Mouse (Mus musculus) limb, embryonic 14.5 days (tissue): ENCODE measurements around the gene Gm26620. TPM values are rescaled to one million over a fixed set of nuclear protein-coding genes. Genes with fewer than 3 reads are reported as not detected.

Experiments used
- ATAC-seq: fragments of 200-750 bp; cut with Nextera tagmentation; 2 replicates; pipeline ENCODE4 v1.8.0; 2017; ENCODE audit warnings: low read depth, moderate number of reproducible peaks, moderate TSS enrichment; ENCODE audit not compliant: low FRiP score
- DNase-seq: peaks from one replicate; pipeline ENCODE4 v3.0.0-alpha.2; 2015; ENCODE audit warnings: low spot score
- H3K27ac ChIP-seq: fragments of 300-500 bp; sonication (generic); replicated peaks from 2 replicates; pipeline ENCODE4 v1.5.1; 2014; ENCODE audit warnings: low read depth, mild to moderate bottlenecking, low read length, moderate library complexity, mixed read lengths
- H3K27me3 ChIP-seq: fragments of 300-500 bp; sonication (generic); 2 replicates; pipeline ENCODE4 v1.6.1; 2014; ENCODE audit warnings: low read length, mixed read lengths; ENCODE audit not compliant: control insufficient read depth, insufficient read depth
- H3K36me3 ChIP-seq: fragments of 300-500 bp; sonication (generic); 2 replicates; pipeline ENCODE4 v1.6.1; 2014; ENCODE audit warnings: mild to moderate bottlenecking, low read length, moderate library complexity, mixed read lengths; ENCODE audit not compliant: control insufficient read depth, insufficient read depth
- H3K4me1 ChIP-seq: fragments of 300-500 bp; sonication (generic); 2 replicates; pipeline ENCODE4 v1.6.1; 2014; ENCODE audit warnings: antibody characterized with exemption, low read length, mixed read lengths; ENCODE audit not compliant: control insufficient read depth, insufficient read depth
- H3K4me2 ChIP-seq: fragments of 300-500 bp; sonication (generic); replicated peaks from 2 replicates; pipeline ENCODE4 v1.6.1; 2014; ENCODE audit warnings: low read depth, mild to moderate bottlenecking, low read length, moderate library complexity; ENCODE audit not compliant: severe bottlenecking
- H3K4me3 ChIP-seq: fragments of 300-500 bp; sonication (generic); replicated peaks from 2 replicates; pipeline ENCODE4 v1.5.1; 2014; ENCODE audit warnings: low read length
- H3K9ac ChIP-seq: fragments of 300-500 bp; sonication (generic); 2 replicates; pipeline ENCODE4 v1.6.1; 2014; ENCODE audit warnings: mild to moderate bottlenecking, low read depth, low read length, moderate library complexity; ENCODE audit not compliant: severe bottlenecking
- H3K9me3 ChIP-seq: fragments of 300-500 bp; sonication (generic); 2 replicates; pipeline ENCODE4 v1.6.1; 2016; ENCODE audit warnings: low read length; ENCODE audit not compliant: control insufficient read depth
- POLR2A ChIP-seq: fragments of 200-500 bp; IDR thresholded peaks from 2 replicates; pipeline ENCODE4 v1.8.0; 2012; ENCODE audit warnings: inconsistent platforms, mild to moderate bottlenecking, moderate library complexity, borderline replicate concordance; ENCODE audit not compliant: insufficient read depth, insufficient read length; ENCODE audit errors: extremely low read depth
- WGBS: fragments of 180-500 bp; shearing (Covaris S2); extraction: QIAGEN DNeasy Blood & Tissue Kit; methylation state at CpG from one replicate; pipeline ENCODE4 v1.1.7; 2014; 5-methylcytosine and 5-hydroxymethylcytosine counted together
- polyA plus RNA-seq, 2 experiments: library from polyadenylated mRNA; depleted of rRNA in 1 of 2; stranded (reverse) in 1 of 2; unstranded in 1 of 2; fragments of >200 nt; fragmentation: Nextera tagmentation in 1 of 2; extraction: Ambion mirVana in 1 of 2; gene quantifications; 2 replicates each; pipeline versions ENCODE4 v1.2.1 to v1.2.3; 2012 to 2014

The Gm26620 gene
- polyA plus RNA-seq, 2 experiments: 0.78 to 0.91 TPM

DNA sequence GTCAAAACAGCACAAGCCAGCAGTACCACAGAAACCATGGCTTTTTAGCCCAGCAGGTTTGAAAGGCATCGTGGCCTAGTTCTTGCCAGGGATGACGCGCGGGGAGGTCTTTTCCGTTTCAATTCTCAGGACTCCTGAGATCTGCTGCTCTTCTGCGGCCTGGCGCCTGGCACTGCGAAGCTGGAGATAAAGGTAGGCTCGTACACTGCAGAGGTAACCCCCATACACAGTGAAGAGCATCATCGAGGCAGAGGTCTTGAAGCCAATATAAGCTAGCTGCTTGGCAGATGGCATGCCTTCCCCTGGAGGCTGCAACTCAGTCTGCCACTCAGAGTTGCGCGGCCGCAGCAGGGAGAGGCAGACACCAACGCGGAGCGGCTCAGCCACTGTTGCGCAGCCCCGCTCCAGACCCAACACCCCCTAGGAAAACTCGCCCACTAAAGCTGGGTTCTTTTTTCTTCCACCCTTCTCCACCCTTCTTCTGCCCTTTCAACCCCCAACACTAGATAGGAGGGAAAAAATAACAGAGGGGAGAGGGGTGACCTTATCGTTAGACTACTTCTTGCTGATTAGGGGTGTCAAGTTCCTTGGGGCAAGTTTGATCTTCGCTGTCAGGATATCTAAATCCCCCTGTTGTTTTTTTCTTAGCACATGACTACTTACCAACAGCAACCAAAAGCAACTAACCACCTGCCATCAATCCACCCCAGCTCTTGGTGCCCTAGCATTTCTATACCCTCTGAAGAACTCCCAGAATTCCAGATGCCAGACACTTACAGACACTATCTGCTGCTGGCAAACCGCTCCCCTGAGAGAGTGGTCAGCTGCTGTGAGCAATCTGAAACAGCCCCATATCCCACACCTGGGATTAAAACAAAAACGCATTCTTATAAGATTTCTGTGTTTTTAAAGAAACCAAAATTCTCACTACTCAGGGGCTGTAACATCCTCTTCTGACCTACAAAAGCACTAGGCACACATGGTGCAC lies 33.9 kb upstream of the Gm26620 start:
- WGBS: 92% methylated on average over 23 of the region's 23 CpGs

DNA sequence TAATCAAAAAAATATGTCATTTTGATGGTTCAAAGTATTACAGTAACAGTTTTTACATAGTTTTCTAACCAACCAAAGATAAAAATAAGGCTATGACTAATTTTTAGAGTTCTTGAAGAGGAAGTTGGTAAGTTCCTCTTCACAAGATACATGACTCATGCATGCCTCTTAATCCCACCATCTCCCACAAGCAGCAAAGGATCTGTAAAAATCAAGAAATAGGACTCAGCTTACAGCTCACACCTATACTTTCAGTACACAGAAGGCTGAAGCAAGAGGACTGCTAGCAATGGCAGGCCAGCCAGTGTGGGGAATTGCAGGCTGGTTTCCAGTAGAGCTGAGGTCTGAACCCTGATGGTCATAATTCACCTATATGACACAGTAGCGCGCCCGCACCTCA lies 31.3 kb upstream of the Gm26620 start:
- no peak overlapping the region for H3K4me3 ChIP-seq
- no peaks in the 10 kb centered on the region for H3K9me3 ChIP-seq
- no peak overlapping the region for H3K9ac ChIP-seq
- no peak for TF ChIP-seq POLR2A
- peaks cover 6% of the 10 kb centered on the region for H3K36me3 ChIP-seq
- H3K27ac ChIP-seq: no peak overlapping the region
- WGBS: 79% methylated on average over 3 of the region's 3 CpGs
- ATAC-seq: no peak
- no peaks in the 10 kb centered on the region for H3K4me1 ChIP-seq
- no peak overlapping the region for H3K4me2 ChIP-seq
- DNase-seq: no peak
- H3K27me3 ChIP-seq: no peaks in the 10 kb centered on the region

More for the DNA sequence above, 33.9 kb upstream of the Gm26620 start:
- Histone ChIP-seq H3K4me3 (no peak overlapping the region), H3K9ac (no peak overlapping the region), H3K4me2 (no peak overlapping the region), H3K4me1 (no peaks in the 10 kb centered on the region), H3K36me3 (peaks cover 9% of the 10 kb centered on the region), H3K27me3 (no peaks in the 10 kb centered on the region), H3K27ac (no peak overlapping the region), H3K9me3 (no peaks in the 10 kb centered on the region)
- TF ChIP-seq POLR2A: no peak
- ATAC-seq: no peak
- no peak for DNase-seq

DNA sequence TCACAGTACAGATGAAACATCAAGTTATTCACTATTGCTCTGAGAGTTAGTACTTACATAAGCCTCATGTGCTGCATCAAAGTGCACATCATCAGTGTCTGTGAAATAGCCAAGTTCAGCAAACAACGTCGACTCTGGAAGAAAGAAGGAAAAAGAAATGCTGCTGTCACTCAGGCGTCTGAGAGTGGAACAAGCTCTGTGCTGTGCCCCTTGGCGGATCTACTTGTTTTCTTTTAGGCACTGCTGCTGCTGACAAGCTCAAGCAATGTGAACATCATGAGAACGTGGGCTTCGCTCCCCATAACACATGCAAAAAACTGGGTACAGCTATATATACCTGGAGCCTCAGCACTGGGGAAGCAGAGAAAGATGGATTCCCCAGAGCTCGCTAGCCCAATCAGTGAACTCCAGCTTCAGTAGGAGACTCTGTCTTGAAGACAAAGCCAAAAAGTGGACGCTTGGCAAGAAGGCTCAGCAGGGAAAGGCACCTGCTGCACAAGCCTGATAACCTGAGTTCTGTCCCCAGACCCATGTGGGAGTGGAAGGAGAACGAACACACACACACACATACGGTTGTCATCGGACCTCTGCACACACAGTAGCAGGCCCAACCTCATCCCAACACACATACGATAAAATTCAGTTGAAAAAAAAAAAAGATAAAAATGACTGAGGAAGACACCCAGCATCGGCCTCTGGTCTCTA lies 29.7 kb upstream of the Gm26620 start:
- DNase-seq (no peak), ATAC-seq (no peak)
- TF ChIP-seq POLR2A: no peak
- Histone ChIP-seq H3K27ac (no peak overlapping the region), H3K36me3 (peaks cover 6% of the 10 kb centered on the region), H3K9me3 (no peaks in the 10 kb centered on the region), H3K4me3 (no peak overlapping the region), H3K4me1 (no peaks in the 10 kb centered on the region), H3K9ac (no peak overlapping the region), H3K27me3 (no peaks in the 10 kb centered on the region), H3K4me2 (no peak overlapping the region)
- 87% methylated on average over 13 of the region's 13 CpGs for WGBS

DNA sequence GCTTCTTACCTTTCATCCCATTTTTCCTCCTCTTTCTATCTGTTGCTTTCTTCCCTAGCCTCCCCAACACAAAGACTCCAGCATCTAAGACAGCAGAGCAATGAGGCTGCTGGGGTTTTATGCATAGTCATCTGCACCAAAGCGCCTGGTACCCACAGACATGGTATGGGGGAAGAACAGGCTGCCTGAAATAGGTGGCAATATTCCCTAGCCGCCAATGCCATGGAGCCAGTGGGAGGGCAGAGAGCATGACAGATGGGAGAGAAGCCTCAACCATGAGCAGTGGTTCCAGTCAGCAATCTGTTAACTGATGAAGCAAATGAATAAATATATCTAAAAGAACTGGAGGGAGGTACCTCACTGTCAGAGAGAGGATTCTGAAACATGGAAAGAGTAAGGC lies 27.5 kb upstream of the Gm26620 start:
- Histone ChIP-seq H3K36me3 (peaks cover 6% of the 10 kb centered on the region), H3K9ac (no peak overlapping the region), H3K27ac (no peak overlapping the region), H3K27me3 (no peaks in the 10 kb centered on the region), H3K4me1 (no peaks in the 10 kb centered on the region), H3K4me2 (no peak overlapping the region), H3K4me3 (no peak overlapping the region), H3K9me3 (no peaks in the 10 kb centered on the region)
- 82% methylated on average over 2 of the region's 2 CpGs for WGBS
- no peak for DNase-seq
- ATAC-seq: no peak
- no peak for TF ChIP-seq POLR2A

DNA sequence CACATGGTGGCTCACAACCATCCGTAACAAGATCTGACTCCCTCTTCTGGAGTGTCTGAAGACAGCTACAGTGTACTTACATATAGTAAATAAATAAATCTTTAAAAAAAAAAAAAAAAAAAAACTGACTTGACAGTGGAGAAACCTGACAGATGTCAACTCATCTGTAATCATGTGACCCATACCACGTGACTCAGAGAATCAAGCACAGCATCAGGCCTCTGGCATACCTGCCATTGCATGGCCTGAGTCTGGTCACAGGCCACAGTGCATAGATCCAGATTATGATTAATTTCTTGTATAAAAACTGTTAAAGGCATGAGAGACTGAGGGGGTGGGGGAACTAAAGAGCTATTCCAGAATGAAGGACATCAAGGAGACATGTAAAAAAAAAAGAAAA lies 26.0 kb upstream of the Gm26620 start:
- H3K27me3 ChIP-seq: no peaks in the 10 kb centered on the region
- no peak for TF ChIP-seq POLR2A

More for the DNA sequence above, 26.0 kb upstream of the Gm26620 start:
- H3K4me2 ChIP-seq: no peak overlapping the region
- H3K27ac ChIP-seq: no peak overlapping the region
- 72% methylated on average over 2 of the region's 2 CpGs for WGBS
- H3K4me1 ChIP-seq: no peaks in the 10 kb centered on the region
- H3K36me3 ChIP-seq: no peaks in the 10 kb centered on the region
- H3K9me3 ChIP-seq: no peaks in the 10 kb centered on the region
- ATAC-seq (no peak), DNase-seq (no peak)
- H3K4me3 ChIP-seq: no peak overlapping the region
- no peak overlapping the region for H3K9ac ChIP-seq
